Mouse (Mus musculus): Measurements from ENCODE around the gene Brd2.
A peak's percentile ranks its signal among the peaks of the same experiment; 100 is the strongest.

GRCm38 (mm10) chr17:34101604-34102032 lies 20.8 kb downstream of the Brd2 start:
- TF ChIP-seq CTCF (IDR thresholded peaks at IDR 0.05; ENCODE audit: control insufficient read depth, insufficient read depth, insufficient replicate concordance, low read depth, low read length) (peak; percentile 51; the same call in 1 of the 2 replicates), POLR2A (IDR thresholded peaks at IDR 0.05; ENCODE audit: control insufficient read depth, low read depth, low read length) (no peak)

Data from testis, adult 2 months (tissue).